Mouse (Mus musculus): Measurements from ENCODE around the gene Fam71f1. TPM values are rescaled to one million over a fixed set of nuclear protein-coding genes. Genes with fewer than 3 reads are reported as not detected.

Fam71f1 gene
- total RNA-seq, 2 experiments from 2014 or later, result not detected

Other genes starting within 250 kb of the Fam71f1 start
- gene Rbm28, start 154.1 kb upstream of the Fam71f1 start, total RNA-seq (2021), result 10 to 100 TPM; 19.9 to 20.1 TPM
- gene Prrt4, start 139.6 kb upstream of the Fam71f1 start, total RNA-seq (2021), result 1 to 10 TPM; 3.6 to 4.0 TPM
- 10 to 100 TPM; 21.5 to 26.3 TPM for gene Impdh1, start 102.8 kb upstream of the Fam71f1 start, total RNA-seq (2021)
- gene Hilpda, start 46.7 kb upstream of the Fam71f1 start, total RNA-seq (2021), result 1 to 10 TPM; 4.4 to 5.7 TPM
- under 1 TPM in 1 of 2 experiments, not detected in 1; 0.27 TPM for gene Fam71f2, start 39.5 kb upstream of the Fam71f1 start, total RNA-seq (2021)
- 100 to 1,000 TPM; 240 to 254 TPM for gene Calu, start 28.9 kb downstream of the Fam71f1 start, total RNA-seq (2021)
- gene Opn1sw, start 69.3 kb downstream of the Fam71f1 start, total RNA-seq (2021), result under 1 TPM in 1 of 2 experiments, not detected in 1; 0.11 TPM
- gene Ccdc136, start 77.2 kb downstream of the Fam71f1 start, total RNA-seq (2021), result 1 to 10 TPM; 1.7 to 3.0 TPM
- 100 to 1,000 TPM; 205 to 216 TPM for gene Flnc, start 114.1 kb downstream of the Fam71f1 start, total RNA-seq (2021)
- gene Atp6v1f, start 148.6 kb downstream of the Fam71f1 start, total RNA-seq (2021), result 100 to 1,000 TPM; 105 to 107 TPM
- not detected for gene Atp6v1fnb, start 152.3 kb downstream of the Fam71f1 start, total RNA-seq (2021)
- 1 to 10 TPM; 2.7 to 5.8 TPM for gene Kcp, start 188.8 kb downstream of the Fam71f1 start, total RNA-seq (2021)
- 1 to 10 TPM; 3.1 to 3.7 TPM for gene Irf5, start 207.5 kb downstream of the Fam71f1 start, total RNA-seq (2021)